Mouse (Mus musculus) heart, embryonic 14.5 days (tissue): ENCODE data around the gene Hoxa13. TPM values are rescaled to one million over a fixed set of nuclear protein-coding genes. Genes with fewer than 3 reads are reported as not detected.

ENCODE experiments used
- ATAC-seq: fragments of 200-750 bp; cut with Nextera tagmentation; 2 replicates; pipeline ENCODE4 v1.8.0; 2017; ENCODE audit warnings: low read depth, moderate TSS enrichment; ENCODE audit not compliant: insufficient number of reproducible peaks, insufficient read depth, low FRiP score
- H3K27ac ChIP-seq, 2 experiments: fragments of 200-500 bp in 1 of 2; fragments of 300-500 bp in 1 of 2; sonication (generic) in 1 of 2; replicated peaks in 1 of 2; 2 replicates each; pipeline ENCODE4 v1.5.1; 2012 to 2014; ENCODE audit warnings: low read depth in 2 of 2, low read length in 2 of 2, control low read depth in 1 of 2, mild to moderate bottlenecking in 1 of 2, mixed read lengths in 1 of 2; ENCODE audit not compliant: control insufficient read depth in 1 of 2, insufficient read depth in 1 of 2
- H3K27me3 ChIP-seq: fragments of 300-500 bp; sonication (generic); 2 replicates; pipeline ENCODE4 v1.6.1; 2014; ENCODE audit warnings: mild to moderate bottlenecking, low read length, control low read depth; ENCODE audit not compliant: control insufficient read depth, insufficient read depth
- H3K36me3 ChIP-seq: fragments of 300-500 bp; sonication (generic); 2 replicates; pipeline ENCODE4 v1.6.1; 2014; ENCODE audit warnings: mild to moderate bottlenecking, control low read depth, low read length, mixed read lengths; ENCODE audit not compliant: control insufficient read depth, insufficient read depth
- H3K4me1 ChIP-seq, 2 experiments: fragments of 200-500 bp in 1 of 2; fragments of 300-500 bp in 1 of 2; sonication (generic) in 1 of 2; 2 replicates each; pipeline ENCODE4 v1.6.1; 2012 to 2014; ENCODE audit warnings: low read length in 2 of 2, control low read depth in 1 of 2, mixed read lengths in 1 of 2; ENCODE audit not compliant: control insufficient read depth in 2 of 2, insufficient read depth in 2 of 2
- H3K4me2 ChIP-seq: fragments of 300-500 bp; sonication (generic); 2 replicates; pipeline ENCODE4 v1.6.1; 2014; ENCODE audit warnings: mild to moderate bottlenecking, low read length
- H3K4me3 ChIP-seq, 2 experiments: fragments of 200-500 bp in 1 of 2; fragments of 300-500 bp in 1 of 2; sonication (generic) in 1 of 2; 2 replicates each; pipeline ENCODE4 v1.5.1; 2012 to 2014; ENCODE audit warnings: low read length in 2 of 2, mild to moderate bottlenecking in 2 of 2, control low read depth in 1 of 2, low read depth in 1 of 2, moderate library complexity in 1 of 2; ENCODE audit not compliant: control insufficient read depth in 1 of 2, insufficient read depth in 1 of 2
- H3K9ac ChIP-seq: fragments of 300-500 bp; sonication (generic); 2 replicates; pipeline ENCODE4 v1.6.1; 2014; ENCODE audit warnings: mild to moderate bottlenecking, low read length
- H3K9me3 ChIP-seq: fragments of 300-500 bp; sonication (generic); 2 replicates; pipeline ENCODE4 v1.6.1; 2016; ENCODE audit warnings: low read length, control low read depth; ENCODE audit not compliant: control insufficient read depth
- WGBS: fragments of 180-500 bp; shearing (Covaris S2); extraction: QIAGEN DNeasy Blood & Tissue Kit; methylation state at CpG from one replicate; pipeline ENCODE4 v1.1.7; 2014; 5-methylcytosine and 5-hydroxymethylcytosine counted together
- polyA plus RNA-seq: library from polyadenylated mRNA; unstranded; fragments of >200 nt; fragmentation: Nextera tagmentation; extraction: Ambion mirVana; gene quantifications from 2 replicates; pipeline ENCODE4 v1.2.1, GENCODE M21; 2014

Hoxa13 gene
- polyA plus RNA-seq, 1 experiment from 2014 or later: not detected

DNA sequence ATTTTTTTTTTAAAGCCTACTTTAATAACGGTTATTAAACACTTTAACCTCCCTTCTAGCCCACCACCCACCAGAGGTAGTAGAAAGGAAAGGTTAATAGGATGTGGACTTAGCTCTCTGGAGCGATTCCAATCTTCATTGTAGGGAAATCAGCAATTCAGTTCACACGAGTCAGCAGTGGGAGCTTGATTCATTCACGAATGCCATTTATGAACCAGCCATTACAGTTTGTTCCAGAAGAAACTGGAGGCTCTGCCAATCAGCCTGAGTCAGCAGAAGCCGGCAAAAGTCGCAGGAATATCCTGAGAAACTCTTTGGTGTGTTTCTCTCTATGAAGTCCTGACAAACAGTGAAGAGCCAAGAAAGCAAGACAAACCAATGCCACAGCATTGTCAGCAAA is 33.9 kb upstream of the Hoxa13 start:
- H3K27me3 ChIP-seq: peaks cover 53% of the 10 kb centered on the region
- H3K4me3 ChIP-seq: no peak overlapping the region
- no peak overlapping the region for H3K27ac ChIP-seq
- H3K9ac ChIP-seq: no peak overlapping the region
- no peaks in the 10 kb centered on the region for H3K9me3 ChIP-seq
- H3K4me2 ChIP-seq: no peak overlapping the region
- WGBS: 71% methylated on average over 6 of the region's 6 CpGs
- peaks cover 3 to 6% of the 10 kb centered on the region in 2 experiments; a peak in 3 of 4 replicates for H3K4me1 ChIP-seq
- ATAC-seq: no peak
- no peaks in the 10 kb centered on the region for H3K36me3 ChIP-seq

DNA sequence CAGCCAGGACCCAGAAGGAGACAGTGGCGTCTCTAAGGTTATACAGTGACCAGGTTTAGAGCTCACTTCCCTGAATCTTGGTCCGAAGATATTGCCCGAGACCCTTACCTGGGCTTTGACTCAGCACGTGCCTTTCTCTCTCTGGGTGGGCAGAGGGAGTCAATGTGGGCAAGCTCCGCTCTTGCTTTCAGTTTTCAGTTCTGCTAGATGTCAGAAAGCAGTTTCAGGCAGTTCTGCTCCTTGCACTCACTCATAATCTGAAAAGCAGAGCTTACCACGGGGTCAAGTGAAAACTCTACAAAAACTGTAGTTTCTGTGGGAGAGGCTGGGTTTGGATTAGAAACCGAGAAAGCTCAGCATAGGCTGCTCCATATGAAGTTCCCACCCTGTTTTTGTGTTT is 31.6 kb upstream of the Hoxa13 start:
- no peak for ATAC-seq
- WGBS: 61% methylated on average over 7 of the region's 7 CpGs

DNA sequence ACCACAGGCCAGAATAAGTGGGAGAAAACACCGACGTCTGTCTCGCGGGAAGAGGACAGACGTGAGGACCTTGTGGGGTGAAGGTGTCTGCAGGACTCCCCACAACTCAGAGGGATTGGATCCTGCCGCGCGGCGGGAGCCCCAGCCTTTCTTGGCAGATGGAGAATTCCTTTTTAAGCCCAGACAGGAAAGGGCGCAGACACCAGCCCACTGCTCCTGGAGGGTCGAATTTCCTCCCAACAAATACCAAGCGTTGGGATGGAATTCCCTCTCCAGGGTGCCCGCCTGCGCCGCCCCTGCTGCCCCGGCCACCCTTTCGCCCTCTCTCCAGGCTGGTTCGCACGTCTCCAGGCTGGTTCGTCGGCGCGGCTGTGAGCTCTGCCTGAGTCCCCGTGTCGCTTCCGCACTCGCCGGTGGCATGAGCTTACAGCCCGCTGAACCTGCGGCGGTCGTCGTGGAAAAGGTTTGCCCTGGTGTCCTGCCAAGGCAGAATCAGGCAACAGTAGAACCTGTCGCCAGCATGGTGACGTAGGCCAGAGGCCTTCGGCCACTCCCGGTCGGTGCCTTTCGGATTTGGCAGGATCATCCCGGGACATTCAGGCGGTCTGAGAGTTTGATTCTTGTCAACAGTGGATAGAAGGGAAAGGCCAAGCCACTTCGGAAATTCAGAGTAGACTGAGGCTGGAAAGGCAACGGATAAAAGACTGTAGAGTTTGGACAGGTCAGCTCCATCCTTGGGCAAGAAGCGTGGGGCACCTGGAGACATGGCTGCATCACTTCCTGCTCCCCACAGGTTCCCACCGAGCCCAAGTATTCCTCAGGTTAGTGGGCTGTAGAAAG is 30.6 kb upstream of the Hoxa13 start:
- Histone ChIP-seq H3K4me3 (peak overlapping the region; percentile 34 to 37), H3K4me2 (peak overlapping the region; percentile 66), H3K9me3 (no peaks in the 10 kb centered on the region), H3K4me1 (peaks cover 3 to 6% of the 10 kb centered on the region in 2 experiments; a peak in 3 of 4 replicates), H3K9ac (no peak overlapping the region), H3K27ac (no peak overlapping the region), H3K27me3 (peaks cover 60% of the 10 kb centered on the region), H3K36me3 (no peaks in the 10 kb centered on the region)
- ATAC-seq: no peak
- WGBS: 2% methylated on average over 45 of the region's 45 CpGs

More for the DNA sequence above, 31.6 kb upstream of the Hoxa13 start:
- Histone ChIP-seq H3K4me3 (no peak overlapping the region), H3K4me1 (peaks cover 3 to 6% of the 10 kb centered on the region in 2 experiments; a peak in 3 of 4 replicates), H3K27ac (no peak overlapping the region), H3K4me2 (no peak overlapping the region), H3K27me3 (peaks cover 65% of the 10 kb centered on the region), H3K36me3 (no peaks in the 10 kb centered on the region), H3K9ac (no peak overlapping the region), H3K9me3 (no peaks in the 10 kb centered on the region)

DNA sequence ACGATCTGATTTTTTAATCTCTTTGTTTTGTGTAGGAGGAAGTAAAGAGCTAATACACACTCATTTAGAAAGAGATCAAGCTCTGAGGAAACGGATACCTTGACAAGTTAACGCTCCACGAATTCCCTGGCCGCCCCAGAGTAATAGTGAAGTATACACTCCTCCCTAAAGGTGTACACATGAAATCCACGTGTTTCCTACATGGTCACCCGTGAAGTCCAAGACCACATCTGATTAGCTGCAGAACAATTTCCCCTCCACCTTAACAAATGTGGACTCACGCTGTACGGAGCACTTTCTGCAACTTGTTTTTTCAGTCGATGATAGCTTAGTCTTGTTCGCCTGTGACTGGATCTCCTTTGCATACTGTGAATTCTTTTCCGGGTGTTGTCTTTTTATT is 29.5 kb upstream of the Hoxa13 start:
- Histone ChIP-seq H3K9me3 (no peaks in the 10 kb centered on the region), H3K4me3 (no peak overlapping the region), H3K27me3 (peaks cover 55% of the 10 kb centered on the region), H3K4me1 (peaks cover 3 to 6% of the 10 kb centered on the region in 2 experiments; a peak in 3 of 4 replicates), H3K9ac (no peak overlapping the region), H3K36me3 (no peaks in the 10 kb centered on the region), H3K27ac (no peak overlapping the region), H3K4me2 (no peak overlapping the region)
- ATAC-seq: no peak
- WGBS: 13% methylated on average over 12 of the region's 12 CpGs

DNA sequence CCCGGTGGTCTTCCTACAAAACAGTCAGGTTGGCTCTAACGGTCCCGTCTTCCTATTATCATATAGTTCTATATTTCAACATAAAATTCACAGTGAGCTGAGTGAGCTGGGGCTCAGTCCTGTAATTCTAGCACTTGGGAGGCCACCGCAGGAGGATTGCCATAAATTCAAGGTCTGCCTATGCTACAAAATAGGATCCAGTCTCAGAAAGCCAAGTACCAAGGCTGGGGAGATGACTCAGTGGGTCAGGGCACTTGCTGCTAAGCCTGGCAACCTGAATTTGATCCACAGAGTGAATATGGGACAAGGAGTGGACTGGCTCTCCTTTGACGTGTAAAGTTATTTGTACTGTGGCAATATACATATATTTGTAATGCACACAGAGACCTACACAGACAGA is 23.2 kb upstream of the Hoxa13 start:
- Histone ChIP-seq H3K36me3 (no peaks in the 10 kb centered on the region), H3K4me2 (no peak overlapping the region), H3K4me1 (0 out of 4 replicates have a peak, but pooled peaks cover 2% of the 10 kb centered on the region in 2 experiments), H3K27ac (no peak overlapping the region), H3K9me3 (no peaks in the 10 kb centered on the region), H3K9ac (no peak overlapping the region), H3K27me3 (peaks cover 10% of the 10 kb centered on the region), H3K4me3 (no peak overlapping the region)
- ATAC-seq: no peak
- WGBS: 86% methylated on average over 5 of the region's 5 CpGs

DNA sequence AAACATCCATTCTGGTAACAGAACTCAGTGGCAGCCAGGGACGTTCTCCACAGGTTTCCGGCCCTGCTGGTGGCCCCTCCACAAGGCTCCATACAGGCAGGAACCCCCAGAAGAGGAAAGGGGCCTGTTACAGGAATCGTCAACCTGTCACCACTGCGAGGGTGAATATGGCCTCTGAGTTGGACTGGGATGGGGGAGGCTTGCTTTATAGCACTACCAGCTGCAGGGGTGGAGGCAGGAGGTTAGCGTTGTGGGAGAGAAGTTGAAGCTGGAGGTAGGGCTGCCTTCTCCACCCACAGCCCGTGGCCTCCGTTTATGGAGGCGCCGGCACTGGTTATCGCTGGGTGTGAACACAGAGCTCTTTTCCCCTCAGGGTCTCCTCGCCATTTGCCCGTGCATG is 20.4 kb upstream of the Hoxa13 start:
- H3K27me3 ChIP-seq: peaks cover 27% of the 10 kb centered on the region
- no peak overlapping the region for H3K4me2 ChIP-seq
- H3K9me3 ChIP-seq: no peaks in the 10 kb centered on the region
- 46% methylated on average over 12 of the region's 12 CpGs for WGBS
- H3K4me1 ChIP-seq: 0 out of 4 replicates have a peak, but pooled peaks cover 2% of the 10 kb centered on the region in 2 experiments
- H3K4me3 ChIP-seq: no peak overlapping the region
- no peak overlapping the region for H3K9ac ChIP-seq
- no peak overlapping the region for H3K27ac ChIP-seq
- no peak for ATAC-seq
- H3K36me3 ChIP-seq: no peaks in the 10 kb centered on the region

DNA sequence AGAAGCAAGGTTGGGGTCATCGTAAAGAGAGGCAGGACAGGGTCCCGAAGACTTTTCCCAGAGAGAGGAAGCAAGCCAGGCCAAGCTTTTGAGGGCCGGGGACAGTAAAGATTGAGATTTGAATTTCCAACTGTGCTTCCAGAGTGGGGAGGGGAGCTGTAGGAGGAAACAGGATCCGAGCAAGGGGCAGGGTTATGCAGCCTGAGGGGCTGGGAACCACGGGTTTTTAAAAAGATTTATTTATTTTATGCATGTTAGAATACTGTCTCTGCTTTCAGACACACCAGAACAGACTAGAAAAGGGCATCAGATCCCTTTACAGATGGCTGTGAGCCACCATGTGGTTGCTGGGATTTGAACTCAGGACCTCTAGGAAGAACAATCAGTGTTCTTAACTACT is 16.2 kb upstream of the Hoxa13 start:
- H3K27me3 ChIP-seq: peaks cover 62% of the 10 kb centered on the region
- 7% methylated on average over 5 of the region's 5 CpGs for WGBS
- no peak for ATAC-seq
- no peaks in the 10 kb centered on the region for H3K36me3 ChIP-seq
- H3K9ac ChIP-seq: no peak overlapping the region
- peaks cover 2 to 5% of the 10 kb centered on the region in 2 experiments; a peak in 1 of 4 replicates for H3K4me1 ChIP-seq
- no peak overlapping the region for H3K27ac ChIP-seq
- H3K4me2 ChIP-seq: no peak overlapping the region
- no peak overlapping the region for H3K4me3 ChIP-seq
- H3K9me3 ChIP-seq: no peaks in the 10 kb centered on the region
